Mouse (Mus musculus) cerebellum, adult 2 months (tissue): ENCODE measurements around the gene Cep152.

ENCODE experiments used
- CTCF ChIP-seq: fragments of 200-500 bp; IDR thresholded peaks from 2 replicates; pipeline ENCODE4 v1.5.1; 2011; ENCODE audit warnings: low read depth, mild to moderate bottlenecking, control low read depth, low read length, moderate library complexity, borderline replicate concordance; ENCODE audit not compliant: insufficient read depth
- POLR2A ChIP-seq: fragments of 200-500 bp; IDR thresholded peaks from 2 replicates; pipeline ENCODE4 v1.6.1; 2011; ENCODE audit warnings: low read length, control low read depth, borderline replicate concordance; ENCODE audit not compliant: insufficient read depth

GRCm38 (mm10) chr2:125655391-125655790, 30.5 kb upstream of the Cep152 start:
- TF ChIP-seq POLR2A (no peak), CTCF (no peak)
